Mouse (Mus musculus) frontal cortex, adult (tissue): ENCODE data around the gene Ncoa7.

ENCODE experiments used
- ATAC-seq: cut with Nextera tagmentation; 2 replicates; pipeline ENCODE4 v1.9.2; 2017; ENCODE audit warnings: mild to moderate bottlenecking, moderate library complexity, mixed read lengths; ENCODE audit not compliant: low TSS enrichment

Gene Ncoa7

DNA sequence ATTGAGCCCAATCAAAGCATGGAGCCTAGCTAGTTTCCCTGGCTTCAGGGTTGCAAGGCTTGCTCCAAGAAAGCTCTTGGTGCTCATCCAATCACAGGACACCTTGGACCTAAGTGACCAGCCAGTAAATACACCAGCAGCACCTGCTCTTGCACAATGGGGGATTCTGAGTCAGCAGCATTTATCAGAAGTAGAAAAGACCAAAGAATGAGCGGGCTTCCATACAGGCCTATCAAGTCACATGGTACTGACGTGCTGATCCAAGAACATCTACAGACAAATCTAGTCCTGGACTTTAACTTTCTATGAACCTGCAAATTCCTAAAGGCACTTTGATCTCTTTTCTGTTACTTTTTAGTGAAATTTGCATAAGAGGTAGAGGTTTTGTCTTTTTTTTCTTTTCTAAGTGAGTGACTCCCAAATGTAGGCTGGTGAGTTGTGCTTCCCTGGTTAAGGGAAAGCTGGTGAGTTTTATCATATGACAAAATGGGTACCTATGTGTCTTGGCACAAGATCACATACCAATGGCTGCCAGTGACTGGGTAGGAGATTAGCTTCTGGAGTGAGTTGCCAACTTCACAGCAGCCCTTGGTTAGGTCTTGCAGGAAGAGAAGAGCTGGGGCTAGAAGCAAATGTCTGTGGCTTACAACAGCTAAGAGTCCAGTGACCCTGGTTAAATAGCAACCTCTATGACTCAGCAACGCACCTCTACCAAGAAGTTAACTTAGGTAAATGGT is 57.7 kb downstream of the Ncoa7 start:
- no peak for ATAC-seq

DNA sequence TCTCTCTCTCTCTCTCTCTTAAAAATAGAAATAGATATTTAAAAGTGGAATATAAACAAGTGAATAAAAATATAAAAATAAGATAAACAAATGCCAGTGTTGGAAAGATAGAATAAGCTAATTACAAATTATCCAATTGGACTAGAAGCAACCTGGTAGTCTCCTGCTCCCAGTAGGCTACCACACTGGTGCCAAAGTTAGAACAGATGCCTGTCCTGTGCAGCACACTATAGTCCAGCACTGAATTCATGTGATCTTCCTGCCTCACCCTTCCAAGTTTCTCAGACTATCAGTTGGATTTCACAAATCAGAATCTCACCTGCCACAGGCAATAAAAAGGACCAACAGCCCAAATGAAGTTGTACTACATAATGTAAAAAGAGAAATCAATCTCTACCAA is 59.9 kb downstream of the Ncoa7 start:
- ATAC-seq = no peak

DNA sequence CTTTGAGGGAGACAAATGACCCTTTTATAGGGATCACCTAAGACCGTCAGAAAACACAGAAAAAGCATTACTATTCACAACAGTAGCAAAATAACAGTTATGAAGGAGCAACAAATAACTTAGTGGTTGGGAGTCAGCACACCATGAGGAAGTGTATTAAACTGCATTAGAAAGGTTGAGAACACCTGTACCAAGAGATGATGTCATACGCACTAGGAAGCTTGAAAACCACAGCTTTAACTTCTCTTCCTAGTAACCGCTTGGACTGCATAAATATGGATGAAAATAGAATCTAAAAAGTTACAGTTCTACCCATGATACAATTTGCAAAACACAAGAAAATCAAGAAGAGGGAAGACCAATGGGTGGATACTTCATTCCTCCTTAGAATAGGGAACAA is 64.7 kb downstream of the Ncoa7 start:
- ATAC-seq = no peak

DNA sequence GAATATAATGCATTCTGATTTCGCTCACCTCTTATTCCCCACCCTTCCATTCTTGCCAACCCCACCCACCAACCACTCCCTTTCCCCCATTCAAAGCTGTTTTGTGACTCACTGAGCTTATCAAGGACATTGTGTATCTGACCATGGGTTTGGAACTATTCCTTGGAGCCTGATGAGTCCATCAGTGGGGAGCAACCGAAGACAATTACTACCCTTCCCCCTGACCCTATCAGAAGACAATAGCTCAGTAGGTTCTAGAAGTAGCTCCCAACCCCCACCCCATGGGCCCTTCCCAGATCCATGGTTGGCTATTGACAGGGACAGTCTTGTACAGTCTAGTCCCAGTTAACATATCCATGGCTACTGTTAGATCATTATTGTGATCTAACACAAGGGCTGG is 65.8 kb downstream of the Ncoa7 start:
- ATAC-seq = no peak

DNA sequence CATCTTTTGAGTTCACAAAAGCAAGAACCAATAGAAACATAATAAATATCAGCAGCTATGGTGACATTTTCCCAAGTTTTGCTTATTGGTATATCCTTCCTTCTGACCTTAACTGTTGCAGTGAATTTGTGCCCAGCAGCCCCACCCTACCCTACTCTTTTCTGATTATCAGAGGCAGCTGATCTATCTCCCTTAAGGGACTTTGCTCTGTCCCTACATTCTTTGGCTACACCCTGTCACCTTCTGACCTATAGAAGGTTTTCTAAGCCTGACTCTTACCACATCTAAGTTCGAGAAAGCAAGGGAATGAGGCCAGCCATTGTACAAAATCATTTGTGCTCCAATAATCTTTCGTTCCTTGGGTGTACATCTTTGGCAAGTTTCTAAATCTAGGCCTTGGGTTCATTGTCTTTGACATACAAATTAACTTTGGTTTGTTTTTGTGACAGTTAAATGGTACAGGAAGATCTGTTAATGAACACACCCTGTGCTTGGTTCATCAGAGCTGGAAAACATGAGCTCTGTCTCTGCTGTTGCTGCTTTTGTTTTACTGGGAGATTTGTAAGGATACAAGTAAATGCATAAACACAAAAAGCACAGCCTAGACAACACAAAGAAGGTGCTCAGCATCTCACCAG is 69.9 kb downstream of the Ncoa7 start:
- ATAC-seq = no peak

DNA sequence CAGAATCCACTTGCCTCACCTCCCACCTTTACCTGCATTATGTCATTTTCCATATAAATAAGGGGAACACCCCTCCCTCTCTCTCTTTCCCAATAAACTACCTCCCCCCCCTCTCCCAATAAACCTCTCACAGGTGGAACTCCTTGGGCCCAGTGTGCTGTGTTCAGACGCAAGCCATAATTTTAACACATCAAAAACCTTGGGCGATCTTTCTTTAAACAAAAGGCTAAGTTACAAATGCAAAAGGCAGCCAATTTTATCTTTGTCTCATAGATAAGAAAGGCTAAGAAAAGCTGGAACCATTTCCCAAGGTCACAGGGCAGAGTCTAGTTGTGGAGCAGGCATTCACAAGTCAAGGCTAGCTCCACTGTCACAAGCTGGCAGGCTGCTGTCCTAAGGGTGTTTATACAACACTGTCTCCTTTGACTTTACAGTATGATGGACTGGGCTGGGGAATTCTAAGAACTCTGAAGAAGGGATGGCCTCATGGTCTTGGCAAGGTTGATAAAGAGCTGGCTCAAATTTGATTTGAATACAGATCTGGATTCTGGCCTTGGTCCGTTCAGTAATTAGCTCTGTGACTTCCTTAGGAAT is 71.7 kb downstream of the Ncoa7 start:
- ATAC-seq = no peak

DNA sequence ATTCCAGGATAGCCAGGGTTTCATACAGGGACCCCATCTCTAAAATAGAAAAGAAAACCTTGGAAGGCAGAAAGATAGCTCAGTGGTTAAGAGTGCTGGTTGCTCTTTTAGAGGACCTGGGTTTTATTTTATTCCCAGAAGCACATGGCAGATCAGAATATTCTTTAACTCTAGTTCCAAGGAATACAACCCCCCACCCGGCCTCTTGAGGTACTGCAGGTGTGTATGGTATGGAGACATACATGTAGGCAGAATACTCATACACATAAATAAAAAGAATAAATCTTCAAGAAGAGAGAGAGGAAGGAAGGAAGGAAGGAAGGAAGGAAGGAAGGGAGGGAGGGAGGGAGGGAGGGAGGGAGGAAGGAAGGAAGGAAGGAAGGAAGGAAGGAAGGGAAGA is 72.3 kb downstream of the Ncoa7 start:
- ATAC-seq = no peak

DNA sequence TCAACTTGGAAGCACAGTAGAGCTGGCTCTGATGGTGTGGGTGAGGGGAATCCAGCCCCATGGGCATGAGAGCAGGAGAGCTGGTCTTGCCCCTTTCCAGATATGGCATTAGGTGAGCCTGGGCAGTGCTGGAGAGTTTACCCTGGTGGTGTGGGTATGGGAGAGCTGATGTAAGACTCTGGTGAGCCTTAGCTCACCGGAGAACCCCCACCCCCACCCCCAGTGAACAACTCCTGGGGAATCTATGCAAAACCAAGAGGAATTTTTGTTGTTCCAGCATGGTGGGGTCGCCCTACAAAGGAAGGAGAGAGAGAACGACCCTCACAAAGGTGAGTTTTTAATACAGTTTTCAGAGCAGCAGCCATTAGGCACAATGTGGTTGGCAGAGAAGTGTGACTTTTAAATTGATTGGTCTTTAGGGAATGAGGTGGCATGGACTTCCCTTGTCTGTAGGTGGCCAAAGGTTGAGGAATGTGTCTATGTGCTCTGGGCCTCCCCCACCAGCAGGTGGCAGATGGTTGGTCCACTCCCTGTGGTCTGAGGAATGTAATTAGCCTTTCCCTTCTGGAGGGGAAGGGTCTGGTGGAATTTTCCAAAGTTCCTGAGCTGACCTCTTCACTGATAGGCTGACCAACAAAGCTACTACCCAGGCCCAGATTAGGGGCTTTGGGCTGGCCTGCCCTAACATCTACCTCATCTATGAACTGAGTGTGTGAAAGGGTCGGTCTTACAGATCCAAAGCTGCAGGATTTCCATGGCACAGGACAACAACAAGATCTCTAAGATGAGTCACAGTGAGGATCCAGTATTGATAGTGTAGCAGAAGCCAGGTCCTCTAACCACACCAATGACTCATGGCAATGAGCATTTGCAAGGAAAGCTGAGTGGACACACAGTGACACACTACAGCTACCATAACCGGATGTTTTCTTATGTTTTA is 73.7 kb downstream of the Ncoa7 start:
- no peak for ATAC-seq

DNA sequence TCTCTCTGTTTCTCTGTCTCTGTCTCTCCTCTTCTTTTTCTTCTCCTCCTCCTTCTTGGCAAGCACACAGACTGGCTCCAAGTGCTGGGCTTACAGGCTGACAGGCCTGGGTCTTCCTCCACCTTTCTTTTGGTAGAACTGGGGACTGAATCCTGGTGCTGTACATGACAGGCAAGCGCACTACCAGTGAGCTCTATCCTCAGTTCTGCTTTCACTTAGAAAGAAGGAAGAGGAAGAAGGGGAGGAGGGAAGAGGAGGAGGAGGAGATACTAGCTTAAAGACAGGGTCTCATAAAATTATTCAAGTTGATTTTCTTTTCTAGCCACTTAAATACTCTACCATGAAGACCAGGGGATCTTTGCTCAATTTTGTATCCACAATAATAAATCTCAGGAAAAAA is 80.1 kb downstream of the Ncoa7 start:
- ATAC-seq = no peak

DNA sequence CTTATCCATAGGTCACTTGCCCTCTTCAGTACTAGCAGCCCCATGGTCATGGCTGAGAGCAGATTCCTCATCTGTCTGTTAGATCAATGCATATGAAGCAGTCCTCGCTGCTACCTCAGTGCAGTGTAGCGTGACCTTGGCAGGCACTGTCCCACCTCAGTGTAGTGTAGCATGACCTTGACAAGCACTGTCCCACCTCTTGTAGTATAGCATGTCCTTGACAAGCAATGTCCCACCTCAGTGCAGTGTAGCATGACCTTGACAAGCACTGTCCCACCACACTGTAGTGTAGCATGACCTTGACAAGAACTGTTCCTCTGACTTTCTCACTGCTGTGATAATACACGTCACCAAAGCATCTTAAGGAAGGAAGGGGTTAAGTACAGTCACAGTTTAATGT is 82.6 kb downstream of the Ncoa7 start:
- no peak for ATAC-seq

DNA sequence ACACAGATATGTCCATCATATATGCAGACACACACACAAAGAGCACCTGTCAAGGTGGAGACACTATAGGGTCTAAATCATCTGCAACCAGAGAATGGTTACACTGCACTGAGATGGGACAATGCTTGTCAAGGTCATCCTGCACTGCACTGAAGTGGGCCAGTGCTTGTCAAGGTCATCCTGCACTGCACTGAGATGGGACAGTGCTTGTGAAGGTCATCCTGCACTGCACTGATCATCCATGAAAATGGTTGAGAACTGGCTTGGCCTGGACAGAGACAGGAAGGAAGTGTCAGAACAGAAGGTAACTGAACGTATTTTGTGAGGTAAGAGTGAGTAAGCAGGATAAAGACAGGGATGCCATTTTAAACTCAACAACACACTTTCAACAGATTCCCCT is 83.2 kb downstream of the Ncoa7 start:
- ATAC-seq = no peak

DNA sequence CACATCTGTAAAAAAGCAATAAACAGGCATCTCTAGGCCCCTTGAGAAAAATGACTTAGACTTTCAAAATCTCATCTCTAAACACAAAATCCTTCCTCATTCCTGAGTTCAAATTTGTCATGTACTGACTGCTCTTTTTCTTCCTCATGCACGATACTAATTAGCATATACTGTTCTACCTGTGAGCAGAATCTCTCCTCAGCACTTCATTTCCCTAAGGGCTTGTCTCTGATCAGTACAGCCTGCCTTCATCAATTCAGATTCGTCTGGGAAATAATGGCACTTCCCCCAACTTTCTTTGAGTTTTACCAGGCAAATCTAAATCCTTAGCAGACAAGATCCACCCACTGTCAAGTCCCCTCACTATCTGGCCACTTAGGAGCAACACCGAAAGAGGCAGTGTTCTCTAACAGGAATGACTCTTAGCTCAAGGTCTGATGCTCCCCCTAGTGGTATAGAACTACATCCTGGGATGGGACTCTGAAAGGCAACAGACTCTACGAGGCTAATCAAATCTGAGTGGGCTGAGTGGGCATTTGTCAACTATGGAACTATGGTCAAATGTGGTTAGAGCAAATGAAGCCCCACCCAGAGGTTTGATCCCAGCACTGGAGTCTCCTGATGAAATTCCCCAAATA is 84.3 kb downstream of the Ncoa7 start:
- ATAC-seq = peak; percentile 68

DNA sequence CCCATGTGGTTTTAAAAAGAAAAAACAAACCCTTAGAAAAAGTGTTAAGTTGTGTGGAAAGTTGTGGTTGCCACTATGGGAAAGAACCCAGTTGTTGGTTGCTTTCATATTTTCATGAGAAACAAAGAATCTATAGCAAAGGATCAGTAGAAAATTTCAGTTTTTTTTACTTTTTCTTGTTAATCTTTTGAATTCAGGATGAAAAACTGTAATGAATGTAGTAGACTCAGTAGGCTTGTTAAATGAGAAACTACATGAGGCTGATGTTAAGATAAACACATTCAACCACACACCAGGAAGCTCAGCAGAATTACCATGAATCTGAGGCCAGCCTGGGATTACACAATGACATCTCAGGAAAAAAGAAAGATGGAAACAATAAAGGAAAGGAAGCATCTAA is 87.0 kb downstream of the Ncoa7 start:
- ATAC-seq = no peak

DNA sequence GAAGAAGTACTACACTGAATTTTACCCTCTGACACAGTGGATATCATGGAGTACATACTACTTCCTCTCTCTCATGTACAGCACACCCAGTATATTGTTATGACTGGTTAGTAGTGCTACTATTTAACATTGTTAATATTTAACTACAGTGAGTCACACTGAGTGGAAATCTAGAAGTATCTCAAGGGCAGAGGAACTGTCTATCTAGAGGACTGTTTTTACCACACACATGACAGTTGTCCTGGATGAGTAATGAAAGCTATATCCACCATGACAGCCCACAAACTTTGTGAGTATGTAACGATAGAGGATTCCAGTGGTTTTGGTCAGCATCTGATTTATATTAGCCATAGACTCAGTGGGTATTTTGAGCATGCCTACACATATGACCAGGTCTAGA is 90.6 kb downstream of the Ncoa7 start:
- no peak for ATAC-seq

DNA sequence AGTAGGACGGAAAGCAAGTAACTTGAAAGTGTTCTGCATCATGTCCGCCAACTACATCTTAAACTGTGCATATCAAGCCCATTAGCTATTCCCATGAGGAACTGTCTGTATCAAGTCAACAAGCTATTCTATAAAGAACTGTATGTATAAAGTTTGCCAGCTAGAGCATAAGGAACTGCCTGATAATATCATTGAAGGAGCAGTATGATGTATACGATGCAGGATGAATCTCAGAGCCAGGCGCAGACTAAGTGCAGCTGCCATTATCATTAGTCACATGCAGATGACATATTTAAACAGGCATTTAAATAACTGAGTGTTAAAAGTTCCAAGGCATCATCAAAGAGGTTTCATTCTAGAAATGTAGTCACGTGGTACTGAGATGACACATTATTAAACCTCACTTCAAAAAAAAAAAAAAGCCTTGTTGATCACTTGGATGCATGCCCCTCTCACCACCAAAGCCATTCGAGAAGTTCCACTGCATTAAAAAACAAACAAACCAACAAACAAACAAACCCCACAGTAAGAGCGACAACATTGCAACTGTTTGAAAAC is 93.2 kb downstream of the Ncoa7 start:
- ATAC-seq = peak; percentile 36

DNA sequence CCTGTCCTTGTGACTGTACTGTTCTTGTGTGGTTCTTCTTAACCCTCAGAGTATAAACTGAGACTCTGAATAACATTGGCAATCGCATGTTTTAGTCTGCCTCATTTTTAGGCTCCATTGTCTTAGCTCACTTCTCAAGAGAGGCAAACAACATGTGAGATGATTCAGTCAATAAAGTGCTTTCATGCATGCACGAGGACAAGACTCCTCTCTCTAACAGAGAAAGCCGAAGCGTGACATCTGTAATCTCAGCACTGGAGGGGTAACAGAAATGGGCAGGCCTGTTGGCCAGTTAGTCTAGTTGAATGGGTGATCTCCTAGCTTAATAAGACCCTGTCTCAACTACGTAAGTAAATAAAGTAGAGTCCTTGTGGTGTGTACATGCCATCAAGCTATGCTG is 95.1 kb downstream of the Ncoa7 start:
- no peak for ATAC-seq

DNA sequence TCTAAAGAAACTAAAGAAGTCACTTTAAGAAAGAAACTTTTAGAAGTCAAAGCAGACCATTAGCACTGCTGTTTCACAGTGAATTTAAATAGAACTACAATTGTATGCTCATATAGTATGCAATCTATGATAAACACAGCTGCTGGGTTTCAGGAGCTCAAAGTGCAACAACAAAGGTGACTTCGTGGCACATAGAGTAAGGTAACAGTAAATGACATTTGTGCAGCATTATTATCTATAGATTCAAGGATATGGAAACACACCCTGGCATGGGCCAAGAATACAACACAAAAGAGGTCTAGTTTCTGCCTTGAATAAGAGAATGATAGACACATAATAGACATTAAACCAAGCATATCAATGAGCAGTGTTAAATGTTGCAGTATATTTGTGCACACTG is 100.5 kb downstream of the Ncoa7 start:
- ATAC-seq = no peak

DNA sequence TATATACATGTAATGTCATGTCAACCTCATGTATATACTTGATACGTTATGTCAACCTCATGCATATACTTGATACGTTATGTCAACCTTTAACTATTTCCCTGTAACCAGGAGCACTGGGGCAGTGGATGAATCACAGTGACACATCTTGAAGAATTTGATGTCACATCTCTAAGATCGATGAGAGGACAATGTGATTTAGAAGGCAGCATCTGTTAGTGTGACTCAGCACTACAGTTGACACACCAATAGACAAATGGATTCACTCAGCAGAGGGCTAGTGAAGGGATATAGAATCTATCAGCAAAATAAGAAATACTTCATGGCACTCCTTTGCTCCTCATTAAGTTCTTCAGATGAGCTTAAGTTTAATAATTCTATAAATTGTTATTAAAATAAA is 116.3 kb downstream of the Ncoa7 start:
- ATAC-seq = no peak

DNA sequence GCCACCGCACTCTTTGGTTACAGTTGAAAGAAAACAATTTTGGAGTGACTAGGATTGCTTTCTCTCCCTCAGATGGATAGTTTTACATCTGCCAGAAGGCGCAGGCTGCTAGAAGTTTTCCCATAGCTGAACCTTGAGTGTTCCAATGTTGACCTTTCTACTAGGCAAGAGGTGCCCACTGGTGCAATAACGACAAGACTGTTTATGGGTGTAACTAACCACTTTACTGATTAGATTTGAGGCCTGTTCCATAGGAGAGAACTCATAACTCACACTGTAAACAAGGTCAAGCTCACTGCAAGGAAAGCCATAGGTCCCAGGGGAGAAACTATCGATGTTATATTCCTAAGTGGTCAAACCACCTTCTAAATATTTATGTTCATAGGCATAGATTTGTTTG is 119.7 kb downstream of the Ncoa7 start:
- ATAC-seq = no peak

DNA sequence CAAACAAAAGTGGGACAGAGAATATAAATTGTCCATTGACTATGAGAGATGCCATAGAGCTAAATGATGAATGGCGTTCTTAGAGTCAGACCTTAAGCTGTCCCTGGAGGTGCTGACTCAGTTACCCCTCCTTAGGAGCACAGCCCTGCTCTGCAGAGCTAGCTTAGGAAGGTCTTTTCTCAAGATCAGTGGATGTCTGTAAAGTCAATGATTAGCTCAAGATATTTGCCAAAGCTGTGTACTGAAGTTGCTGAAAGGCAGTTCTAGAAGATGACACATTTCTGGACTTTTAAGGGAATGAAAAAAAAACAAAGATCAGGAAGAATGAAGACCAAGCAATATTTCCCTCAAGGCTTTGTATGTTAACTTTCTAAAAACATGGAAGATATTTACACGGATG is 123.4 kb downstream of the Ncoa7 start:
- no peak for ATAC-seq

DNA sequence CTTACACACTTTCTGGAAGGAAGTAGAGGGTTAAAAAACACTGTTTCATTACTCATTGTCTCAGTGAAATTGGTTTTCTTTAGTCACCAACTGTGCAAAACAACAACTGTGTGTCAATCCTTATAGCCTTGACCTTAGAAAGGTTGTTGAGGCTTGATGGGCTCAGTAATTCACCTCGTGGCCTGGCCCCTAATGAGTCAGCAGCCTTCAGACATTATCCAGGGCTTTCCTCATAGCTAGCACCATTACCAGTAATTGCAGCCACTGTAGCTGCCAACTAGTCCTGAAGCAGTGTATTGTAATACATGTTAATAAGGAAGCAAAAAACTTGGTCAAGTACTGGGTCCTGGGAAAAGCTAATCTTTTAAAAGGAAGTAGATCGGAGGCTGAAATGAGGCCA is 125.1 kb downstream of the Ncoa7 start:
- peak; percentile 41; the same call in 1 of the 2 replicates for ATAC-seq

DNA sequence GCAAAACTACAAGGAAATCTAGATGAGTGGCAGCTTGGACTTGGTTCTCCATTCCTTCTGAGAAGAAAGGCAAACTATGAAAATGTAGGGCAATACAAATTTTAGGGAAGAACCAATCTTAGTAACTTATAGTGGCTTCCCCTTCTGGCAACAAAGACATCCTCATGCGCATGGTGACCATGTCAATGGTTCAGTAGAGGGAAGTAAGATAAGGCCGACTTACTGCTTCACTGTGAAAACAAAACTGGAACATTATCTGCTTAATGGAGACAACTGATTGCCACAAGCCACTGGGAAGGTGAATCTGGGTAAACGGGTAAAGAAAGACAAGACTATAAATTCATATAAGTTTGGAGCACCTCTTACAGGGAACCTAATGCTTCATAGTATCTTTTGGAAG is 128.3 kb downstream of the Ncoa7 start:
- ATAC-seq = no peak
